34 mouse cellular contexts compared by ENCODE assay signal in genomic region chr7:3217546-3218056, GRCm38 (mm10). TPM values are rescaled to one million over a fixed set of nuclear protein-coding genes. Genes with fewer than 3 reads are reported as not detected.
DNase-seq lines count a peak whose midpoint lies in the region; ATAC-seq and TF ChIP-seq lines count a peak whose summit lies in the region.
"Had no signal": no experiment of that assay in that cellular context is flagged by ENCODE, and none has a peak within 500 bp of the region (broad histone marks: within the 10 kb centered on the region; RNA-seq: fewer than 3 reads in every experiment).

No protein-coding gene starts in this region.

- no peak overlapping the region for H3K4me2 ChIP-seq in intestine, embryonic 15.5 days (replicated peaks)
- H3K4me2 ChIP-seq: forebrain, embryonic 13.5 days; heart, embryonic 12.5 days; heart, embryonic 15.5 days; hindbrain, embryonic 13.5 days had no signal

- peak; percentile 99 for TF ChIP-seq EP300 in ES-Bruce4 (IDR thresholded peaks at IDR 0.05; ENCODE audit: insufficient read depth, low read depth, low read length)

- H3K27me3 ChIP-seq in ES-Bruce4 (ENCODE audit: control insufficient read depth, insufficient read depth, low read length, poor library complexity, severe bottlenecking), result no peaks in the 10 kb centered on the region
- peaks cover 34% of the 10 kb centered on the region for H3K27me3 ChIP-seq in embryonic facial prominence, embryonic 10.5 days (replicated peaks; ENCODE audit: low read depth, poor library complexity, severe bottlenecking)
- peaks cover 15% of the 10 kb centered on the region for H3K27me3 ChIP-seq in intestine, embryonic 15.5 days (replicated peaks)
- H3K27me3 ChIP-seq: CH12.LX had no signal

- peak overlapping the region; percentile 97 for H3K9ac ChIP-seq in ES-Bruce4 (ENCODE audit: low read depth, poor library complexity, severe bottlenecking)
- no peak overlapping the region for H3K9ac ChIP-seq in intestine, embryonic 15.5 days
- H3K9ac ChIP-seq: forebrain, embryonic 13.5 days; heart, embryonic 12.5 days; heart, embryonic 15.5 days; hindbrain, embryonic 13.5 days had no signal

- no peak for TF ChIP-seq CTCF in ES-Bruce4 (IDR thresholded peaks at IDR 0.05; ENCODE audit: low read depth, low read length)

- H3K9me3 ChIP-seq in ES-Bruce4 (replicated peaks; ENCODE audit: control insufficient read depth, insufficient read depth, low read length, poor library complexity, severe bottlenecking), result no peaks in the 10 kb centered on the region
- no peaks in the 10 kb centered on the region; the same call in 1 of the 2 replicates for H3K9me3 ChIP-seq in embryonic facial prominence, embryonic 10.5 days
- H3K9me3 ChIP-seq in intestine, embryonic 15.5 days, result no peaks in the 10 kb centered on the region
- H3K9me3 ChIP-seq: forebrain, embryonic 10.5 days; forebrain, embryonic 13.5 days; heart, embryonic 12.5 days; heart, embryonic 15.5 days; hindbrain, embryonic 10.5 days; hindbrain, embryonic 13.5 days had no signal

- peak; percentile 3 for DNase-seq in retina, postnatal 1 day
- DNase-seq in retina, embryonic 14.5 days (ENCODE audit: low spot score), result no peak
- DNase-seq in R1 (ENCODE audit: low read depth, low spot score), result peak; percentile 99
- peak; percentile 14 for DNase-seq in embryonic facial prominence, embryonic 10.5 days (ENCODE audit: low spot score)
- DNase-seq in adrenal gland, postnatal 36 days, result no peak
- DNase-seq in kidney, postnatal 10 days, result no peak
- DNase-seq: adrenal gland, adult 8-10 months; adrenal gland, postnatal 25 days; B cell, adult 2 months; cerebellum, adult 18-20 months; cerebellum, adult 9-10 months; cerebellum, postnatal 14 days; embryo, embryonic 11 days; gastrocnemius, adult 2 months; gastrocnemius, postnatal 14 days; heart, adult 11 months; heart, postnatal 10 days; heart, postnatal 36 days; kidney, adult 18-20 months had no signal

- peak; percentile 98 for TF ChIP-seq POLR2A in ES-Bruce4 (IDR thresholded peaks at IDR 0.05; ENCODE audit: insufficient read depth, low read length)

- H3K36me3 ChIP-seq in ES-Bruce4 (ENCODE audit: control insufficient read depth, insufficient read depth, low read length, poor library complexity, severe bottlenecking), result peaks cover 31% of the 10 kb centered on the region
- no peaks in the 10 kb centered on the region for H3K36me3 ChIP-seq in embryonic facial prominence, embryonic 10.5 days (replicated peaks)
- no peaks in the 10 kb centered on the region for H3K36me3 ChIP-seq in intestine, embryonic 15.5 days
- H3K36me3 ChIP-seq: forebrain, embryonic 10.5 days; heart, embryonic 12.5 days; heart, embryonic 15.5 days; hindbrain, embryonic 10.5 days; hindbrain, embryonic 13.5 days had no signal

- peak overlapping the region; percentile 98 for H3K27ac ChIP-seq in ES-Bruce4 (ENCODE audit: insufficient read depth, low read length)
- no peak overlapping the region for H3K27ac ChIP-seq in embryonic facial prominence, embryonic 10.5 days (replicated peaks)
- no peak overlapping the region for H3K27ac ChIP-seq in intestine, embryonic 15.5 days
- H3K27ac ChIP-seq: forebrain, embryonic 10.5 days; forebrain, embryonic 13.5 days; gastrocnemius, adult 2 months; heart, embryonic 15.5 days; hindbrain, embryonic 10.5 days; hindbrain, embryonic 13.5 days had no signal

- peaks cover 6% of the 10 kb centered on the region for H3K4me1 ChIP-seq in ES-Bruce4 (ENCODE audit: control insufficient read depth, insufficient read depth, low read length)
- H3K4me1 ChIP-seq in embryonic facial prominence, embryonic 10.5 days, result no peaks in the 10 kb centered on the region
- H3K4me1 ChIP-seq in intestine, embryonic 15.5 days (replicated peaks), result no peaks in the 10 kb centered on the region
- H3K4me1 ChIP-seq: forebrain, embryonic 10.5 days; forebrain, embryonic 13.5 days; heart, embryonic 12.5 days; heart, embryonic 15.5 days; hindbrain, embryonic 10.5 days; hindbrain, embryonic 13.5 days had no signal

- WGBS in embryonic facial prominence, embryonic 10.5 days, result 15% methylated on average over 10 of the region's 10 CpGs
- 16% methylated on average over 10 of the region's 10 CpGs for WGBS in intestine, embryonic 15.5 days

- H3K4me3 ChIP-seq in ES-Bruce4 (ENCODE audit: low read depth, low read length), result peak overlapping the region; percentile 98
- H3K4me3 ChIP-seq in embryonic facial prominence, embryonic 10.5 days, result no peak overlapping the region
- H3K4me3 ChIP-seq in intestine, embryonic 15.5 days (replicated peaks), result no peak overlapping the region
- H3K4me3 ChIP-seq: forebrain, embryonic 10.5 days; forebrain, embryonic 13.5 days; gastrocnemius, adult 2 months; heart, embryonic 12.5 days; heart, embryonic 15.5 days; hindbrain, embryonic 10.5 days; hindbrain, embryonic 13.5 days had no signal

- no peak for ATAC-seq in intestine, embryonic 15.5 days
- ATAC-seq: forebrain, embryonic 13.5 days; forebrain, embryonic 16.5 days; hindbrain, embryonic 16.5 days; intestine, embryonic 16.5 days had no signal

RNA-seq across cellular contexts. Expression of gene Nlrp12, which starts 31.9 kb away (rescaled TPM):
- 0.20 TPM in 1 of 2 replicates, not detected in the other for polyA plus RNA-seq in ES-Bruce4 (2011; ENCODE audit: insufficient read depth, insufficient read length, low read depth, missing spikeins)
- polyA plus RNA-seq in embryonic facial prominence, embryonic 10.5 days (2016; fragmentation: Nextera tagmentation; extraction: Ambion mirVana), result 0.02 TPM in 1 of 2 replicates, not detected in the other
- total RNA-seq in adrenal gland, postnatal 36 days (2021), result under 1 TPM in 1 of 2 experiments, not detected in 1; 0.07 TPM
- not detected in 2 replicates for polyA plus RNA-seq in intestine, embryonic 15.5 days (2015; fragmentation: Nextera tagmentation; extraction: Ambion mirVana)
- total RNA-seq: adrenal gland, postnatal 25 days; CH12.LX; gastrocnemius, adult 2 months; gastrocnemius, postnatal 14 days; gastrocnemius, postnatal 4 days; heart, postnatal 36 days; MEL had no signal
- polyA plus RNA-seq: embryonic facial prominence, embryonic 11.5 days; forebrain, embryonic 10.5 days; forebrain, embryonic 13.5 days; forebrain, embryonic 16.5 days; heart, embryonic 12.5 days; heart, embryonic 15.5 days; hindbrain, embryonic 10.5 days; intestine, embryonic 16.5 days had no signal

RNA-seq across cellular contexts. Expression of gene AU018091, which starts 48.6 kb away (rescaled TPM):
- polyA plus RNA-seq in ES-Bruce4 (2011; ENCODE audit: insufficient read depth, insufficient read length, low read depth, missing spikeins), result 64.8 and 68.3 TPM in 2 replicates
- 0.31 and 0.43 TPM in 2 replicates for polyA plus RNA-seq in embryonic facial prominence, embryonic 10.5 days (2016; fragmentation: Nextera tagmentation; extraction: Ambion mirVana)
- total RNA-seq in adrenal gland, postnatal 36 days (2021), result not detected
- polyA plus RNA-seq in intestine, embryonic 15.5 days (2015; fragmentation: Nextera tagmentation; extraction: Ambion mirVana), result not detected in 2 replicates
- total RNA-seq: adrenal gland, adult 8-10 months; adrenal gland, postnatal 25 days; gastrocnemius, adult 2 months; gastrocnemius, postnatal 14 days; gastrocnemius, postnatal 4 days; heart, postnatal 10 days; heart, postnatal 36 days; MEL had no signal
- polyA plus RNA-seq: forebrain, embryonic 13.5 days; forebrain, embryonic 16.5 days; heart, embryonic 15.5 days; hindbrain, embryonic 13.5 days; hindbrain, embryonic 16.5 days; intestine, embryonic 16.5 days had no signal

Comparison
In these comparisons a context has a peak if more than half of its experiments do, and no peak if none do; other contexts are left out.
1. DNase-seq: peak in retina, postnatal 1 day (single experiment), R1 (single experiment) and embryonic facial prominence, embryonic 10.5 days (single experiment); none in retina, embryonic 14.5 days (single experiment), adrenal gland, postnatal 36 days (0 of 2) and kidney, postnatal 10 days (single experiment).
2. RNA of gene AU018091, which starts 48.6 kb away (polyA plus RNA-seq): 64.8 to 68.3 TPM in ES-Bruce4; 0.31 to 0.43 TPM in embryonic facial prominence, embryonic 10.5 days and not detected in intestine, embryonic 15.5 days; every median in the first group is over 10 times any median in the second.